Mouse (Mus musculus) layer of hippocampus, adult 8-10 months (tissue): ENCODE results near the gene A830005F24Rik. TPM values are rescaled to one million over a fixed set of nuclear protein-coding genes. Genes with fewer than 3 reads are reported as not detected.
A peak's percentile ranks its signal among the peaks of the same experiment; 100 is the strongest.

Experiments
- DNase-seq, 2 experiments: peaks; one replicate each; pipeline ENCODE4 v3.0.0; 2022; ENCODE audit warnings: low spot score in 2 of 2
- microRNA-seq, 2 experiments: library from miRNA; unstranded; fragments of <30 nt; microRNA quantifications; one replicate each; pipeline ENCODE4 v1.2.0; 2022
- total RNA-seq, 4 experiments: library from RNA; stranded (reverse); gene quantifications; 2 replicates each; pipeline ENCODE4 v1.2.4; 2022

Gene A830005F24Rik
- total RNA-seq, 4 experiments from 2014 or later, result 1.2 to 3.4 (median 2.1) TPM

- no peak for DNase-seq
These were observed 31.5 kb downstream of the A830005F24Rik start for GRCm38 (mm10) chr13:48544867-48545266.

DNA sequence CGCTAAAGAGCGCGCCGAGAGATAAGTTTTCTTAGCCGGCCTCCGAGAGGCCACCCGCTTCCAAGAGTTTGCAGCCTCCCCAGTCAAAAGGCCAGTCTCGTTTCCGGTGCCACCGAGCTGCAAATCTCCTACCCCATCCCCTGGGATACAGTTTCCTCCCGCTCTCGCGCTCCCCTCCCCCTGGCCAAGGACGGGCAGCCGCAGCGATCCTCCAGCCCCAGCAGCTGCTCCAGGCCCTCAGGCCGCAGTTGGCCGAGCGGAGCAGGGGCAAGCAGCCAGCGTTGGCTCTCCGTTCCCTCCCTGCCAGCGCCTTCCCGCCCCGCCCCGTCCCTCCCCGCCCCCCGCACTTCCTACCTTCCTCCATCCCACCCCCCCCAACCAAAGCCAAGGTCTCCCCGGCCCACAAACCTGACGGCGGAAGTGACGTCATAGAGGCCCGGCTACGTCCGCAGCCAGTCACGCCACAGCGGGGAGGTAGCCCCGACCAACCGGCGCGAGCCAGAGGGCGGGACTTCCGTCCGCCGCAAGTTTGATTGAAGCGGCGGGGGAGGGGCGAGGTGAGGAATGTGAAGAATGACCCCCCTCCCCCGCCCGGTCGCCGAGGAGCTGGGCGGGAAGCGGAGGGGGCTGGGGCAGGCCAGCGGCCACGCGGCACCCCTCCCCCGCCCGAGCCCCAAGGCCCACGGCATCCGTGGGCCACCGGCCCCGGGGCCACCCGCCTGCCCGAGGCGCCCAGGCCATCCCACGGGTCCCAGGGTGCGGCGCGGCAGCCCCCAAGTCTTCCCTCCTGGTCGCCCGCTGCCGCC lies 32.3 kb downstream of the A830005F24Rik start:
- DNase-seq, result peak; percentile 94 to 95

GRCm38 (mm10) chr13:48546330-48546917 lies 33.1 kb downstream of the A830005F24Rik start:
- peak; percentile 99 to 100 for DNase-seq

DNA sequence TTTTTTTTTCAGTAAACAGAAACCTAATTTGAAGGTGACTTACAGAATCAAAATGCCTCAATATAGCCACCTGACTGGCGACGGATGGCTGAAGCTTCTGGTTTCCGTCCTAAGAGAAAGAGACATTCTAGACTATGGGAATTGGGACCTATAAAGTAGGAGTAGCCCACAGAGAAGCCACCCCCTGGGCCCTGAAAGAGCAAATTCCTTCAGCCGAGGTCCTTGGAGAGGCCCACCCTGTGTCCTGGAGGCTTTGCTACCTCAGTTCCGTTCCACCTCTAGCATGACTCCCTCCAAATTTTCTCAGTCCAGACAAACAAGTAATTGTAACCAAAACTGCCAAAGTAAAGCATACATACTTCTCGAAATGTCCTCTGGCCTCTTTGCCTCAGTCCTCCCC lies 34.3 kb downstream of the A830005F24Rik start:
- DNase-seq, result no peak

- DNase-seq, result no peak
These were observed 34.9 kb downstream of the A830005F24Rik start for GRCm38 (mm10) chr13:48548296-48548695.

- peak; percentile 82 to 93 for DNase-seq
These were observed 39.1 kb downstream of the A830005F24Rik start for GRCm38 (mm10) chr13:48552181-48553090.

GRCm38 (mm10) chr13:48553511-48553910 lies 40.1 kb downstream of the A830005F24Rik start:
- no peak for DNase-seq

GRCm38 (mm10) chr13:48554552-48554951 lies 41.2 kb downstream of the A830005F24Rik start:
- DNase-seq, result no peak

DNA sequence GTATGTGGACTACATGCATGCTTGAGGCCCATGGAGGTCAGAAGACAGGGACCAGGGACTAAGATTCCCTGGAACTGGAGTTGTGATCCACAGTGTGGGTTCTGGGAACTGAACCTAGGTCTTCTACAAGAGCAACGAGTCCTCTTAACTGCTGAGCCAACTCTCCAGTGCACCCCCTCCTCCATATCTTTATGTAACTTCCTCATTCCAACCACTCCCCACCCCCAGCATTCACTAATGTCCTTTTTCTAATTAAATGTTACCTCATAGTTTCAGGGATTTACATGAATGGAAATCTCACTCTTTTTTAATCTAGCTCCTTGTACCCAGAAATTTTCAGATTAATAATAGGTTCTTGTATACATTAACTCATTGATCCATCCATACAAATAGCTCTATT lies 42.6 kb downstream of the A830005F24Rik start:
- no peak for DNase-seq

GRCm38 (mm10) chr13:48561481-48561880 lies 48.1 kb downstream of the A830005F24Rik start:
- no peak for DNase-seq

- no peak for DNase-seq
These were observed 49.0 kb downstream of the A830005F24Rik start for GRCm38 (mm10) chr13:48562336-48562735.

Small RNA genes within 50 kb of the gene (microRNA-seq; reads per million reads assigned to microRNA genes)
- gene Gm24111 (0 reads per million in 2 experiments), gene Mirlet7a-1 (251 to 323 reads per million in 2 experiments), gene Mirlet7d (26,495 to 28,616 reads per million in 2 experiments), gene Mirlet7f-1 (0 reads per million in 2 experiments)

Other genes starting within 250 kb of the A830005F24Rik start
- 10 to 100 TPM; 21.4 to 27.6 (median 23.2) TPM for gene Zfp169, start 119 bp upstream of the A830005F24Rik start, total RNA-seq
- gene Ptpdc1, start 112.1 kb downstream of the A830005F24Rik start, total RNA-seq, result 10 to 100 TPM; 33.7 to 36.7 (median 35.4) TPM
- gene Barx1, start 149.4 kb downstream of the A830005F24Rik start, total RNA-seq, result not detected